Mouse (Mus musculus): ENCODE measurements around the gene Plppr3. TPM values are rescaled to one million over a fixed set of nuclear protein-coding genes. Genes with fewer than 3 reads are reported as not detected.

Plppr3 gene
- total and polyA plus RNA-seq, 2 experiments from 2014 or later = 328 to 473 TPM

DNA sequence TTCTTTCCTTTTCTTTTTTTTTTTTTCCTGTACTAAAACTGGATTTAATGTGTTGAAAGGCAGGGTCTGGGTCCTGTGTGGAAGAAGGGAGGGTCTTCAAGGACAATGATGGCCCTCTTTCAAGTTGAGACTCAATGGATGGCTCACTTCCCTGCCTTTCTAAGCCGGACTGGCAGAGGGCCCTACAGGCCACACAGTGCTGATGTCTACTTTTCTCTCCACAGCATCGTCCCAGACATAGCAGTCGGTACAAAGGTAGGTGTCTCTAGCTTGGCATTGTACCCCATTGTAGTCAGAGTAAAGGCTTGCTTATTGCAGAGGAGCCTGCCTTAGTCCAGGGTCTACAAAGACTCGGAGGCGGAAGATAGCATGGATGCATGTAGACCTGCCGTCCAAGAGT, 18.2 kb downstream of the Plppr3 start:
- ATAC-seq (no peak), DNase-seq (no peak)
- no peaks in the 10 kb centered on the region for H3K9me3 ChIP-seq (ENCODE audit: low read length)
- peak overlapping the region; percentile 89 for H3K4me3 ChIP-seq (ENCODE audit: low read depth, low read length)
- peaks cover 42% of the 10 kb centered on the region for H3K4me1 ChIP-seq (ENCODE audit: insufficient read depth)
- WGBS = 21% methylated on average over 6 of the region's 6 CpGs
- peaks cover 30% of the 10 kb centered on the region for H3K36me3 ChIP-seq (ENCODE audit: insufficient read depth)
- 0 out of 2 replicates have a peak overlapping the region, but pooled peaks have one; percentile 1 for H3K27ac ChIP-seq (ENCODE audit: low read depth, low read length)
- no peaks in the 10 kb centered on the region for H3K27me3 ChIP-seq (ENCODE audit: insufficient read depth, low read length)
- peak overlapping the region; percentile 99 for H3K9ac ChIP-seq
- no peak for TF ChIP-seq CTCF (IDR thresholded peaks at IDR 0.05; ENCODE audit: low read depth)
- H3K4me2 ChIP-seq (ENCODE audit: low read depth) = peak overlapping the region; percentile 82

DNA sequence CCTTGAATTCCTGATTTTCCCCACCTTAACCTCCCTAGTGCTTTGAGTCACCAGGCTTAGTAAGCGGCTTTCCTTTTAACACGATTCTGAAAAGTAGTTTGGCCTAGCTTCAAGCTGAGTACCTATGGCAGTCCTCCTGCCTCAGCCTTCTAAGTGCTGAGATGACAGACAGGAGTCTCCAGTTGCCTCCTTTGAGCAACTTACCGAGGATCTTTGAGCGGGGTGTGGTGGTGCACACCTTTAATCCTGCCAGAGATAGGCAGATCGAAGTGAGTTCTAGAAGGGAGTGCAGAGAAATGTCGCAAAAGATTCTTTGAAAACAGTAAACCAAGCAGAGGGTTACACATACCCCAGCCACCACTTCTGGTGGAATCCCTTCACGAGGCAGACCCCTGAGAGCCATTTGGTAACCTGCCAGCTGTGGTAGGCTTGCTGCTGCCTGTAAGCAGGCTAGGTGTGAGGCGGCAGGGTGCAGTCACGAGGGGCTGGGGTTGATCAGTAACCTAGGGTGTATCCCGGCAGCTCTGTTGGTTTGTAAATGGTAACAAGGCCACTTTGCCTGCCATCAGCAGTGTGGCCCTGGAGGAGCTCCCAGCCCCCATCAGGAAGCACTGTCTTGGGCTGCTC, 18.8 kb downstream of the Plppr3 start:
- Histone ChIP-seq H3K4me3 (ENCODE audit: low read depth, low read length) (peak overlapping the region; percentile 89), H3K4me2 (ENCODE audit: low read depth) (peak overlapping the region; percentile 82), H3K9me3 (ENCODE audit: low read length) (no peaks in the 10 kb centered on the region), H3K4me1 (ENCODE audit: insufficient read depth) (peaks cover 42% of the 10 kb centered on the region), H3K36me3 (ENCODE audit: insufficient read depth) (peaks cover 24% of the 10 kb centered on the region), H3K27me3 (ENCODE audit: insufficient read depth, low read length) (no peaks in the 10 kb centered on the region), H3K27ac (ENCODE audit: low read depth, low read length) (peak overlapping the region; percentile 98), H3K9ac (peak overlapping the region; percentile 99)
- WGBS = 4% methylated on average over 10 of the region's 10 CpGs
- DNase-seq = no peak
- TF ChIP-seq CTCF (IDR thresholded peaks at IDR 0.05; ENCODE audit: low read depth) = no peak
- ATAC-seq = no peak

DNA sequence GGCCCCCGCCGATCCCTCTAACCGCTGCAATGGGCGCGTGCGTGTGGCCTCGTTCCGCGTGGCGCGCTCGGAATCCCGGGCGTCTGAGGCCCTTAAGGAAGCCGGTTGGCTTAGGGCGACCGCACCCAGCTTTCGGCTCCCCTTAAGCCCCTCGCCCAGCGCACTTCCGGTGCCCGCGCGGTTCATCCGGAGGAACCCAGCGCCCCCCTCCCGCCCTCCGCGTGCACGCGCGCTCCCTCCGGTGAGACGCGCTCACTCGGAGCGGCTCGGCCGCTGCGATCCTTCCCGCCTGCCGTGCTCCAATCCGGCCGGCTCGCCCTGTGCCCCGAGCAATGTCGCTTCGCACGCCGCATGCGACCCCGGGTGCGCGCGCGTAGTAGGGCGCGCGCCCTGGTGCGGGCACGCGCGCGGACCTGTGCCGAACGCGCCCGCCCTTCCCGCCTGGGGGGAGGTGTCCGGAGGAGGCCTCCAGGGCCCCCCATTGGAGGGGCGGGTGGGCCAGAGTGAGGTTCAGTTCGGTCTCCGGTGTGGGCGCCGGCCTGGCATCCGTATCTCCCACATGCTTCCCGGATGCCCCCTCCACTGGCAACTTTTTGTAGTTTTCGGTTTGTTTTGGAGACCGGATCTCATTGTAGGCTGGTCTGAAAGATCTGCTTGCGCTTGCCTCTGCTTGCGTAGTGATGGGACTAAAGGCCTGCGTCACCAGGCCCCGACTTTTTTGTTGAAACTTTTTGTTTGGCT, 19.5 kb downstream of the Plppr3 start:
- Histone ChIP-seq H3K4me1 (ENCODE audit: insufficient read depth) (peaks cover 42% of the 10 kb centered on the region), H3K27ac (ENCODE audit: low read depth, low read length) (peak overlapping the region; percentile 98), H3K27me3 (ENCODE audit: insufficient read depth, low read length) (no peaks in the 10 kb centered on the region), H3K4me3 (ENCODE audit: low read depth, low read length) (peak overlapping the region; percentile 89), H3K9ac (peak overlapping the region; percentile 99), H3K4me2 (ENCODE audit: low read depth) (peak overlapping the region; percentile 82), H3K36me3 (ENCODE audit: insufficient read depth) (peaks cover 17% of the 10 kb centered on the region), H3K9me3 (ENCODE audit: low read length) (no peaks in the 10 kb centered on the region)
- ATAC-seq = peak; percentile 26
- peak; percentile 78 for DNase-seq
- TF ChIP-seq CTCF (IDR thresholded peaks at IDR 0.05; ENCODE audit: low read depth) = no peak; the same call in 1 of the 2 replicates
- WGBS = 2% methylated on average over 80 of the region's 83 CpGs

DNA sequence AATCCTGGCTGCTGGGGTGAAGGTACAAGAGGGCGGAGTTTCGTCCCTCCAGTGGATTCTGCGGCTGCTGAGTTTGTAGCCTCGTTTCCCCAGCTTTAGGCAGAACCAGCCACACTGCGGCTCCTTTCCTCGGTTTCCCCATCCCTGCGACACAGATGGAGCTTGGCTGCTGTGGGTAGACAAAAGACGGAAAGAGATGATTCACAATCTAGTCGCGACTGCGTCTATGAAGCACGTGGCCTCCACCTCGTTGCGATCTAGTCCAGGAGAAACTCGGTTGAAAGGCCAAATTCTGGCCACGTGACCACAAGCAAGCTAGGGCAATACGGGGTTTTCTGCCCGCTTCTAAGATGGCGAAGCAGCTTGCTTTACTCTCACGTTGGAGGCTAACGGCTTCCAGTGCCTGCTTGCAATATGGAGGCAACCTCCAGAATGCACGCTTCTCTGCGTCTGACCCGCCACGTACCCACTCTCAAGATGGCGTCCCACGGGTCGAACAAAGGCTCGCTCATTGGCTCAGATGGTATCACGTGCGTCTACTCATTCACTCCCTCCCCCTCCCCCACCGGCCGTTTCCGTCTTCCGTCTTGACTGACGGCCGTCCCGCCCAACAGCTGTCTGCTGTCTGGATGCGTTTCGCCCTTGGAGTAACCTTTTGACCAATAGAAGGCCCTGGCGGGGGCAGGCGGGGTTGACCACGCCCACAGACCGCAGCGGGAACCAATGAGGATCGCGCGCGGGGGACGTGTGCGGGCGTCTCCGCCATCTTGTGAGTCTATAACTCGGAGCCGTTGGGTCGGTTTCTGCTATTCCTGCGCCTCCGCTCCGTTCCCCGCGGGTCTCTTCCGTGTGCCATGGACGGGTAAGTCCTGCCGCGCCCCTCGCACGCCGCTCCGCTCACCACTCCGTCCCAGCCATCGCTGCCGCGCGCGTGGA, 20.3 kb downstream of the Plppr3 start, which contains the start of gene Ptbp1:
TSS of gene Ptbp1 (plus strand) at position 568 of the 936 bp plus-strand sequence.
- Histone ChIP-seq H3K4me1 (ENCODE audit: insufficient read depth) (peaks cover 42% of the 10 kb centered on the region), H3K4me3 (ENCODE audit: low read depth, low read length) (peak within 1 kb of the TSS; percentile 89), H3K27ac (ENCODE audit: low read depth, low read length) (peak within 1 kb of the TSS; percentile 98), H3K4me2 (ENCODE audit: low read depth) (peak within 1 kb of the TSS; percentile 82), H3K27me3 (ENCODE audit: insufficient read depth, low read length) (no peaks in the 10 kb centered on the region), H3K9ac (peak within 1 kb of the TSS; percentile 99), H3K9me3 (ENCODE audit: low read length) (no peaks in the 10 kb centered on the region), H3K36me3 (ENCODE audit: insufficient read depth) (peaks cover 9% of the 10 kb centered on the region)
- 1% methylated on average over 75 of the region's 75 CpGs for WGBS
- peak; percentile 100 for DNase-seq
- ATAC-seq = peak; percentile 95
- 0 out of 2 replicates have a peak, but pooled peaks have one; percentile 2 for TF ChIP-seq CTCF (IDR thresholded peaks at IDR 0.05; ENCODE audit: low read depth)

DNA sequence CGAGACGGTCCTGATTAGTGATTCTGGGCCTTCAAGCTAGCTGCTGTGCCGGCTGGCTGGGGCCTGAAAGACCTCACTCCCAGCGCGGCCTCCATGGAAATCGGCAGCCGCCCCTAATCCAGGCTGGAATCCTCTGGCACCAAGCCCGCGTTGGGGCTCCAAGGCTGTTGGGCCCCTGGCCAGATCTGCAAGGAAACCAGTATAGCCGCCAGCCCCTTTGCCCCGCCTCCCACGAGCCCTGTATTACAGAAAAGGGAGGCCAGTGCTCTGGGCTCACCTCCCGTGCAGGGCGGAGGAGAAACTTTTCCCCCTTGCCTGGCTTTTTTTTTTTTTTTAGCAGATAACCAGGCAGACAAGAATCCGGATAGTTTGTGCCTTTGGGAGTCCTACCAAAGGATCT, 21.0 kb downstream of the Plppr3 start:
- Histone ChIP-seq H3K27ac (ENCODE audit: low read depth, low read length) (peak overlapping the region; percentile 98), H3K4me1 (ENCODE audit: insufficient read depth) (peaks cover 38% of the 10 kb centered on the region), H3K4me3 (ENCODE audit: low read depth, low read length) (peak overlapping the region; percentile 34), H3K36me3 (ENCODE audit: insufficient read depth) (peaks cover 5% of the 10 kb centered on the region; the same call in 1 of the 2 replicates), H3K27me3 (ENCODE audit: insufficient read depth, low read length) (no peaks in the 10 kb centered on the region), H3K9me3 (ENCODE audit: low read length) (no peaks in the 10 kb centered on the region), H3K9ac (peak overlapping the region; percentile 69), H3K4me2 (ENCODE audit: low read depth) (peak overlapping the region; percentile 56)
- peak; percentile 3 for ATAC-seq
- 1% methylated on average over 15 of the region's 15 CpGs for WGBS
- TF ChIP-seq CTCF (IDR thresholded peaks at IDR 0.05; ENCODE audit: low read depth) = no peak
- DNase-seq = peak; percentile 93

DNA sequence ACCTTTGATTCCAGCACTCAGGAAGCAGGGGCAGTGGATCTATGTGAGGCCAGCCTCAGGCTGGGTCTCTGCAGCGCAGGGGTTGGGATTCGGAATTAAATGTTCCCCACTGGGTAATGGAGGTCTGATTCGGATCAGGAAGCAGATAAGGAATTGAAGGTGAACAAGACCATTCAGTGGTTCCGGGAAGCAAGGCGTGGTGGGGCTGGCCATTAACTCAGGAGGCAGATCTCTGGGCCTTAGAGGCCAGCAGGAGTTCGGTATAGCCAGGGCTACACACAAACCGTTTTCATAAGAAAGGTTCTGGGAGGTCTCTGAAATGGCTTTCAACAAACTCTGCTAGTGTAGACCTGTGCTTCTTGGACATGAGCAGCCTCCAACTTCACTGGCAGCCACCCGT, 21.6 kb downstream of the Plppr3 start:
- peak overlapping the region; percentile 34 for H3K4me3 ChIP-seq (ENCODE audit: low read depth, low read length)
- TF ChIP-seq CTCF (IDR thresholded peaks at IDR 0.05; ENCODE audit: low read depth) = no peak
- H3K9ac ChIP-seq = peak overlapping the region; percentile 69
- no peak for ATAC-seq
- peak overlapping the region; percentile 98 for H3K27ac ChIP-seq (ENCODE audit: low read depth, low read length)
- WGBS = 15% methylated on average over 8 of the region's 8 CpGs
- peaks cover 33% of the 10 kb centered on the region for H3K4me1 ChIP-seq (ENCODE audit: insufficient read depth)
- DNase-seq = no peak
- no peaks in the 10 kb centered on the region for H3K9me3 ChIP-seq (ENCODE audit: low read length)
- H3K4me2 ChIP-seq (ENCODE audit: low read depth) = peak overlapping the region; percentile 56
- no peaks in the 10 kb centered on the region for H3K27me3 ChIP-seq (ENCODE audit: insufficient read depth, low read length)
- peaks cover 5% of the 10 kb centered on the region; the same call in 1 of the 2 replicates for H3K36me3 ChIP-seq (ENCODE audit: insufficient read depth)

Measured in forebrain, postnatal 0 days (tissue).